Mouse (Mus musculus) forebrain, embryonic 15.5 days (tissue): ENCODE data around the gene Rad21l. TPM values are rescaled to one million over a fixed set of nuclear protein-coding genes. Genes with fewer than 3 reads are reported as not detected.
"Not testable (repeated sequence)": the region's sequence is repeated elsewhere in the genome, so short reads cannot be mapped to it uniquely, and the experiment has no call there.

Source experiments
- ATAC-seq: fragments of 200-750 bp; cut with Nextera tagmentation; replicated peaks from 2 replicates; pipeline ENCODE4 v1.8.0; 2017; ENCODE audit warnings: mild to moderate bottlenecking, moderate TSS enrichment, moderate library complexity
- H3K27ac ChIP-seq: fragments of 300-500 bp; sonication (generic); replicated peaks from 2 replicates; pipeline ENCODE4 v1.5.1; 2015; ENCODE audit warnings: mild to moderate bottlenecking, inconsistent platforms
- H3K27me3 ChIP-seq: fragments of 300-500 bp; sonication (generic); 2 replicates; pipeline ENCODE4 v1.6.1; 2015; ENCODE audit warnings: inconsistent platforms
- H3K36me3 ChIP-seq: fragments of 300-500 bp; sonication (generic); 2 replicates; pipeline ENCODE4 v1.6.1; 2015; ENCODE audit warnings: mild to moderate bottlenecking, inconsistent platforms
- H3K4me1 ChIP-seq: fragments of 300-500 bp; sonication (generic); 2 replicates; pipeline ENCODE4 v1.6.1; 2015; ENCODE audit warnings: inconsistent platforms
- H3K4me2 ChIP-seq: fragments of 300-500 bp; sonication (generic); replicated peaks from 2 replicates; pipeline ENCODE4 v1.6.1; 2015; ENCODE audit warnings: mild to moderate bottlenecking, inconsistent platforms
- H3K4me3 ChIP-seq: fragments of 300-500 bp; sonication (generic); 2 replicates; pipeline ENCODE4 v1.5.1; 2015; ENCODE audit warnings: mild to moderate bottlenecking, inconsistent platforms
- H3K9ac ChIP-seq: fragments of 300-500 bp; sonication (generic); replicated peaks from 2 replicates; pipeline ENCODE4 v1.6.1; 2015; ENCODE audit warnings: mild to moderate bottlenecking, inconsistent platforms
- H3K9me3 ChIP-seq: fragments of 300-500 bp; sonication (generic); 2 replicates; pipeline ENCODE4 v1.6.1; 2016; ENCODE audit warnings: inconsistent platforms
- WGBS: fragments of 180-500 bp; shearing (Covaris S2); methylation state at CpG from one replicate; pipeline ENCODE4 v1.1.7; 2015; ENCODE audit warnings: mixed read lengths; 5-methylcytosine and 5-hydroxymethylcytosine counted together
- polyA plus RNA-seq: library from polyadenylated mRNA; unstranded; fragments of >200 nt; fragmentation: Nextera tagmentation; extraction: Ambion mirVana; gene quantifications from 2 replicates; pipeline ENCODE4 v1.2.1, GENCODE M21; 2015

Gene Rad21l
- polyA plus RNA-seq, 1 experiment from 2014 or later: 0.10 TPM

GRCm38 (mm10) chr2:151623776-151624175, 44.6 kb downstream of the Rad21l start:
- no peaks in the 10 kb centered on the region for H3K4me1 ChIP-seq
- H3K4me2 ChIP-seq: no peak overlapping the region
- no peak overlapping the region for H3K9ac ChIP-seq
- no peak overlapping the region for H3K4me3 ChIP-seq
- H3K36me3 ChIP-seq: no peaks in the 10 kb centered on the region
- no peak for ATAC-seq
- H3K27ac ChIP-seq: no peak overlapping the region
- H3K27me3 ChIP-seq: no peaks in the 10 kb centered on the region
- H3K9me3 ChIP-seq: no peaks in the 10 kb centered on the region
- 73% methylated on average over 3 of the region's 3 CpGs for WGBS

GRCm38 (mm10) chr2:151616551-151617329, 51.6 kb downstream of the Rad21l start:
- Histone ChIP-seq H3K36me3 (no peaks in the 10 kb centered on the region), H3K4me1 (peaks cover 6% of the 10 kb centered on the region; the same call in 1 of the 2 replicates), H3K27me3 (no peaks in the 10 kb centered on the region), H3K9me3 (no peaks in the 10 kb centered on the region), H3K4me2 (no peak overlapping the region), H3K9ac (no peak overlapping the region), H3K27ac (no peak overlapping the region), H3K4me3 (no peak overlapping the region)
- ATAC-seq: no peak
- 77% methylated on average over 6 of the region's 6 CpGs for WGBS

DNA sequence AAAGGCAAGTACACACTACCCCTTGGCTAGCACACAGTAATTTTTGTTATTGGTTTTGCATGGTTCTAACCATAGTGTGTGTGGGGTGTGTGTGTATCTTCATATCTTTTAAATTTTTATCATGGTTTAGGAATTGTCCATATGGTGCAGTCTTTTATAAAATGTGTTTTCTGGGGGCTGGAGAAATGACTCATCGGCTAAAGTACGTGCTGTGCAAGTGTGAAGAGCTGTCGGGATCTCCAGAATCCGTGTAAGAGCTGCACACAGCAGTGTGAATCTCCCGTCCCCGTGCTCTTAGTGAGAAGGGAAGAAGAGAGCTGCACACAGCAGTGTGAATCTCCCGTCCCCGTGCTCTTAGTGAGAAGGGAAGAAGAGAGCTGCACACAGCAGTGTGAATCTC, 52.6 kb downstream of the Rad21l start:
- H3K4me2 ChIP-seq, H3K4me1 ChIP-seq, ATAC-seq, H3K9me3 ChIP-seq, H3K9ac ChIP-seq, H3K27me3 ChIP-seq, H3K27ac ChIP-seq, H3K36me3 ChIP-seq, H3K4me3 ChIP-seq: not testable (repeated sequence)
- WGBS: 72% methylated on average over 7 of the region's 8 CpGs

DNA sequence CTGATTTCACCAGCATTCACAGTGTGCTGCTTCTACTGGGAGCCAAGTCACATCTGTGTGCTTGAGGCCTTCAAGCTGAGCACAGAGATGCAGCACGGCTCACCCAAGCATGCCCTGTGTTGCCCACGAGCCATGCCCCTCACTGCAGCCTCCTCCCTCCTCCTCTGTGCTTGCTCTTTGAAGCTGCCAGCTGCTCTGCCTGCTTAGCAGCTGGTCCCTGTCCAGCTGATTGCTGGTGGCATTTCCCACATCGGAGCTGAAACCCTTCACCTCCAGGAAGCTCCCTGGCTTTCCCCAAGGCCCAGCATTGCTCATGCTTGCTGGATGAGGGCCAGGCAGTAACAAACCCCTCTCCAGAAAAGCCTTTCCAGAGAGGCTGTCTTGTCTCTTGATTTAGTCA, 58.4 kb downstream of the Rad21l start:
- Histone ChIP-seq H3K4me3 (no peak overlapping the region), H3K27ac (no peak overlapping the region), H3K9ac (no peak overlapping the region), H3K9me3 (no peaks in the 10 kb centered on the region), H3K27me3 (no peaks in the 10 kb centered on the region), H3K4me2 (no peak overlapping the region), H3K36me3 (no peaks in the 10 kb centered on the region), H3K4me1 (peaks cover 11% of the 10 kb centered on the region)
- 36% methylated on average over 3 of the region's 3 CpGs for WGBS
- no peak for ATAC-seq

- Histone ChIP-seq H3K9ac (no peak overlapping the region), H3K36me3 (no peaks in the 10 kb centered on the region), H3K4me3 (no peak overlapping the region), H3K27me3 (no peaks in the 10 kb centered on the region), H3K27ac (no peak overlapping the region), H3K9me3 (no peaks in the 10 kb centered on the region), H3K4me2 (no peak overlapping the region), H3K4me1 (peaks cover 22% of the 10 kb centered on the region)
- no peak for ATAC-seq
- 88% methylated on average over 1 of the region's 1 CpGs for WGBS
Observed at GRCm38 (mm10) chr2:151608435-151608834, 59.9 kb downstream of the Rad21l start.

DNA sequence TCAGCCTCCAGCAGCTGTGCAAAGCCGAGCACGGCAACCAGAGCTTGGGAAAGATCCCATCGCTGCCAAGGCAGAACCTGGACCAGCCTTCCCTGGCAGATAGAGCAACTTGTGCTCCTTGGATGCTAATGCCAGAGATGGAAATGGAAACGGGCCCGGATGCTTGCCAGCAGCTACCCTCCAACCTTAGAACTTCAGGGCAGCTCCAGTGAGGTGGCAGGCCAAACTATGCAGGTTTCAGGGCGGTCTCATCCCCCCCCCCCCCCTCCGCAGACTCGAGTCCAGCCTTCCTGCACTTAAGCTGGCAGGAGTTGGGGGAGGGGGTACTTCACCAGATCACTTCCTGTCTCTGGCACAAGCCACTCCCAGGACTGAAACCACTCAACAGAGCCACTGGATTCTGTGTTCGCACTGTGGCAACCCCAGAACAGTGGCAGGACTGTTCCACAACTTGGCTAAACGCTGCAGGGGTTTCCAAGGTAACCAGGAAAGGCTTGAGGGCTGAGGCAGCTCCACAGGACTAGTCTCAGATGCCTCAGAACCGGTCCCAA, 62.8 kb downstream of the Rad21l start:
- H3K9me3 ChIP-seq: no peaks in the 10 kb centered on the region
- H3K27ac ChIP-seq: peak overlapping the region; percentile 39
- H3K4me1 ChIP-seq: peaks cover 31% of the 10 kb centered on the region
- no peak overlapping the region for H3K4me2 ChIP-seq
- ATAC-seq: peak; percentile 60
- WGBS: 41% methylated on average over 11 of the region's 11 CpGs
- H3K4me3 ChIP-seq: no peak overlapping the region
- no peaks in the 10 kb centered on the region for H3K27me3 ChIP-seq
- H3K9ac ChIP-seq: no peak overlapping the region
- H3K36me3 ChIP-seq: no peaks in the 10 kb centered on the region

DNA sequence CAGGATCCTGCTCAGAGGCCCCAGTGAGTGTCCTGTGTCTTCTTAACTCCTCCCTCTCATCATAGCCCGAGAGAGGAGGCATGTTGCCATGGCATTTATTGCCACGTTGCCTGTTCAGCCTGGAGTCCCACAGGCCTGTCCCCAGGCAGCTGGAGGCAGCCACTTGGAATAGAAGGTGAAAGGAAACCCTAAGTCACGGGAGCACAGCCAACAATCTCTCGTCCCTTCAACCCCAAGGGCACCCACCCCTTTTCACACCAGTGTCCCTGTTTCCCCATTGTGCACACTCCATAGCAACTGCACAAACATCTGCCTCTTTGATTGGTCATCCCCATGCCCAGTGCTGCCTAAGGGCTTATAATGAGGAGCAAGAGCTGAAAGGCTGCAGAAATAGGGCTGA, 64.7 kb downstream of the Rad21l start:
- H3K9ac ChIP-seq: no peak overlapping the region
- peak overlapping the region; percentile 15; the same call in 1 of the 2 replicates for H3K27ac ChIP-seq
- ATAC-seq: peak; percentile 62
- no peaks in the 10 kb centered on the region for H3K9me3 ChIP-seq
- H3K36me3 ChIP-seq: 0 out of 2 replicates have a peak, but pooled peaks cover 3% of the 10 kb centered on the region
- H3K4me3 ChIP-seq: no peak overlapping the region
- H3K4me1 ChIP-seq: peaks cover 31% of the 10 kb centered on the region
- H3K4me2 ChIP-seq: no peak overlapping the region
- 4% methylated on average over 4 of the region's 4 CpGs for WGBS
- no peaks in the 10 kb centered on the region for H3K27me3 ChIP-seq

DNA sequence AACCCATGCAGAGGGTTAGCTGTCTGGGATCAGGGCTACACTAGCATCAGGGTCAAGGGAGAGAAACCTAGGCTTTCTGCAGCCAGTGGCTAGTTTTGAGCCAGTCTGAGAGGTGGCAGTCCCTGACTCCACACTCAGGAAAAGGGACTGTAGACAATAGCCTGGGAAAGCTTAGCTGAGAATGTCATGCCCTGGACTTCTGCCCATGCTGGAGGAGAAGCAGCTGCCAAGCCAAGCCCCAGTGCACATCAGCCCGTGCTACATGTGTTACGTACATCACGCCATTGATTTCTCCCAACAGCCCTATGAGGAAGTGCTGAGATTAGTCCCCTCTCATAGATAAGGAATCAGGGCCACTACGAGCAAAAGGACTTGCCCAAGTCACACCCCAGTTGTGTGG, 66.2 kb downstream of the Rad21l start:
- no peaks in the 10 kb centered on the region for H3K9me3 ChIP-seq
- H3K4me2 ChIP-seq: no peak overlapping the region
- no peak overlapping the region for H3K27ac ChIP-seq
- H3K4me1 ChIP-seq: peaks cover 31% of the 10 kb centered on the region
- H3K36me3 ChIP-seq: 0 out of 2 replicates have a peak, but pooled peaks cover 3% of the 10 kb centered on the region
- no peak overlapping the region for H3K4me3 ChIP-seq
- no peak for ATAC-seq
- 77% methylated on average over 4 of the region's 4 CpGs for WGBS
- no peak overlapping the region for H3K9ac ChIP-seq
- no peaks in the 10 kb centered on the region for H3K27me3 ChIP-seq

DNA sequence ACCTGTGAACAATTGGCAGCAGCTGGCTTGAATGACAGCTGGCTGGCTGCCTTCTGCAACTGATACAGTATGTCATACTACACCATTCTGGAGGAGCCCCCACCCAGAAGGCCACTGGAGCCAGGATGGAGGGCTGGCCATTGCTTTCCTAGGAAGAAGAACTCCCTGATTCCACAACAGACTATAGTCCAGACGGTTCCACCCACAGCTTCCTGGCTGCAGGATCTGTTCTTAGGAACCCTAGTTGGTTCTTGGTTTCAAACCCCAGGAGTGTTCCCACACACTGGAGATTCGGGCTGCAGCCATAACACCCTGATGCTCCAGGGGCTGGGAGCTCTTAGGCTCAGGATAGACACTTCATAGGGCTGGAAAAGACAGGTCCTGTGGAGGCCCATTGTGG, 70.3 kb downstream of the Rad21l start:
- H3K4me1 ChIP-seq: 0 out of 2 replicates have a peak, but pooled peaks cover 5% of the 10 kb centered on the region
- 69% methylated on average over 2 of the region's 2 CpGs for WGBS
- no peak for ATAC-seq
- no peak overlapping the region for H3K4me3 ChIP-seq
- no peak overlapping the region for H3K9ac ChIP-seq
- H3K27ac ChIP-seq: no peak overlapping the region
- 0 out of 2 replicates have a peak, but pooled peaks cover 3% of the 10 kb centered on the region for H3K36me3 ChIP-seq
- no peak overlapping the region for H3K4me2 ChIP-seq
- H3K9me3 ChIP-seq: no peaks in the 10 kb centered on the region
- H3K27me3 ChIP-seq: no peaks in the 10 kb centered on the region

Other genes with a start within 250 kb of the Rad21l start
- gene 4921509C19Rik, start 192.4 kb downstream of the Rad21l start, polyA plus RNA-seq: not detected in 2 replicates
- gene Nsfl1c, start 174.4 kb downstream of the Rad21l start, polyA plus RNA-seq: 267 and 273 TPM in 2 replicates
- 587 and 591 TPM in 2 replicates for gene Fkbp1a, start 126.0 kb downstream of the Rad21l start, polyA plus RNA-seq
- gene Sdcbp2, start 95.9 kb downstream of the Rad21l start, polyA plus RNA-seq: 0.52 and 0.64 TPM in 2 replicates
- gene Snph, start 35.9 kb downstream of the Rad21l start, polyA plus RNA-seq: 10.0 and 11.2 TPM in 2 replicates
- 24.1 and 24.8 TPM in 2 replicates for gene Tmem74b, start 33.5 kb upstream of the Rad21l start, polyA plus RNA-seq
- gene Psmf1, start 75.7 kb upstream of the Rad21l start, polyA plus RNA-seq: 51.5 and 55.1 TPM in 2 replicates
- 0.09 TPM in 1 of 2 replicates, not detected in the other for gene Rspo4, start 174.4 kb upstream of the Rad21l start, polyA plus RNA-seq
- 0.20 TPM in 1 of 2 replicates, not detected in the other for gene Angpt4, start 242.7 kb upstream of the Rad21l start, polyA plus RNA-seq